ENCODE assay signal across 8 mouse cellular contexts in the genomic region with DNA sequence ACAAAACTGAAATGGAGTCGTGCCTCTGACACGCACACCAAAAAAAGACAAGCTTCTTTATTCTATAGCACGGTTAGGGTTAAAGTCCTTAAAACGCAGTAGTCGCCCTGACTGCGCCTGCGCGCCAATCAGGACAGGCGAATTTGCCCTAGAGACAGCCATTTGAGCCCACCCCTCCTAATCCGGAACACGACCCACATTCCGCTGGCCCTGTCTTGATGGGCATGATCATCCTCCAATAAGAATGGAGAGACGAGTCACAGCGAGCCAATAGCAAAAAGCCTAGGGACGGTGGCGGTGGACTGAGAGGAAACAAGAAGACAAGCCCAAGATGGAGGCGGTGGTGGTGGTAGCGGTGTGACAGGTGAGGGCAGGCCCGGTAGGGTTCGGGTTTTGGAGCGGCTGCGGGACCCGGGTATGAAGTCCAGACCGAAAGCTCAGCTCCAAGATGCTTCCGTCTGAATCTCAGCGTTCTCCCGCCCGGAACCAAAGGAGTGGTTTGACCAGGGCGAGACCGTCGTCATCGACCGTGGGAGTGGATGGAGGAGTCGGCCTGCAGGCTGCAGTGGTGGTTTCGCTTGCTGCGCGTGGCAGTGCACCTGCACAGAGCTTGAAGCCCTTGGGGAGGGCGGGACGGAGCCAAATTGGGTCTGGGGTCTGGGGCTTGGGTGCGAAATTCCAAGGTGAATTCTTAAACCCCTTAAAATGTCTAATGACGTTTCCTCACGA. TPM values are rescaled to one million over a fixed set of nuclear protein-coding genes. Genes with fewer than 3 reads are reported as not detected.
A peak's percentile ranks its signal among the peaks of the same experiment; 100 is the strongest.
DNase-seq lines count a peak whose midpoint lies in the region; ATAC-seq and TF ChIP-seq lines count a peak whose summit lies in the region.

No protein-coding gene starts in this region.

- TF ChIP-seq CTCF in MEL (IDR thresholded peaks at IDR 0.05 in 2 of 3, conservative IDR thresholded peaks at IDR 0.05 in 1 of 3; ENCODE audit: control insufficient read depth in 1 of 3, insufficient read depth in 1 of 3, low read depth in 2 of 3, low read length in 3 of 3, poor library complexity in 1 of 3, severe bottlenecking in 1 of 3) = no peak
- no peak for TF ChIP-seq CTCF in cerebellum, adult 2 months (IDR thresholded peaks at IDR 0.05; ENCODE audit: borderline replicate concordance, insufficient read depth, low read depth, low read length)
- TF ChIP-seq CTCF in forebrain, postnatal 0 days (IDR thresholded peaks at IDR 0.05; ENCODE audit: low read depth) = no peak

- TF ChIP-seq EP300 in MEL (IDR thresholded peaks at IDR 0.05; ENCODE audit: low read depth in 1 of 2, low read length in 2 of 2) = no peak

- peak; percentile 100 for DNase-seq in MEL (ENCODE audit: low read depth, low spot score)
- DNase-seq in cerebellum, adult 2 months = peak; percentile 91 to 97
- peak; percentile 94 for DNase-seq in forebrain, postnatal 0 days
- DNase-seq in heart, postnatal 4 days = peak; percentile 90
- peak; percentile 91 to 95 for DNase-seq in layer of hippocampus, adult 8-10 months (ENCODE audit: low spot score in 2 of 2)
- DNase-seq in ovary, adult 18-20 months (ENCODE audit: low spot score) = peak; percentile 91
- peak; percentile 95 for DNase-seq in thymus, postnatal 0 days (ENCODE audit: low spot score)

- peak overlapping the region; percentile 70 to 78 for H3K4me3 ChIP-seq in MEL (ENCODE audit: control insufficient read depth in 1 of 2, insufficient read depth in 1 of 2, low read depth in 2 of 2, low read length in 2 of 2)
- H3K4me3 ChIP-seq in cerebellum, adult 2 months (replicated peaks; ENCODE audit: insufficient read depth, low read depth, low read length) = peak overlapping the region; percentile 91
- peak overlapping the region; percentile 54 for H3K4me3 ChIP-seq in forebrain, postnatal 0 days (ENCODE audit: low read depth, low read length)
- peak overlapping the region; percentile 66 for H3K4me3 ChIP-seq in lung, embryonic 15.5 days

- 5% methylated on average over 42 of the region's 42 CpGs for WGBS in cerebellum, adult 2 months
- WGBS in forebrain, postnatal 0 days = 27% methylated on average over 42 of the region's 42 CpGs
- 15% methylated on average over 42 of the region's 42 CpGs for WGBS in lung, embryonic 15.5 days

- H3K4me2 ChIP-seq in forebrain, postnatal 0 days (ENCODE audit: low read depth) = peak overlapping the region; percentile 57
- peak overlapping the region; percentile 54 for H3K4me2 ChIP-seq in lung, embryonic 15.5 days

- ATAC-seq in forebrain, postnatal 0 days = peak; percentile 99
- peak; percentile 99 for ATAC-seq in lung, embryonic 15.5 days (ENCODE audit: borderline replicate concordance, extremely low read depth, low FRiP score, low TSS enrichment)

- TF ChIP-seq RAD21 in MEL (IDR thresholded peaks at IDR 0.05; ENCODE audit: low read depth, low read length) = no peak

- H3K27ac ChIP-seq in MEL (ENCODE audit: control insufficient read depth, low read depth, low read length) = peak overlapping the region; percentile 60
- peak overlapping the region; percentile 88 for H3K27ac ChIP-seq in cerebellum, adult 2 months (ENCODE audit: insufficient read depth, low read length)
- H3K27ac ChIP-seq in forebrain, postnatal 0 days (ENCODE audit: low read depth, low read length) = peak overlapping the region; percentile 87
- H3K27ac ChIP-seq in lung, embryonic 15.5 days = peak overlapping the region; percentile 47

- H3K4me1 ChIP-seq in MEL (ENCODE audit: control insufficient read depth in 1 of 2, insufficient read depth in 2 of 2, low read length in 2 of 2) = peaks cover 3 to 14% of the 10 kb centered on the region in 2 experiments; a peak in 3 of 4 replicates
- H3K4me1 ChIP-seq in cerebellum, adult 2 months (ENCODE audit: control insufficient read depth, insufficient read depth, low read length) = peaks cover 8% of the 10 kb centered on the region
- H3K4me1 ChIP-seq in forebrain, postnatal 0 days (ENCODE audit: insufficient read depth) = peaks cover 9% of the 10 kb centered on the region; the same call in 1 of the 2 replicates
- H3K4me1 ChIP-seq in lung, embryonic 15.5 days = no peaks in the 10 kb centered on the region

- H3K27me3 ChIP-seq in MEL (ENCODE audit: control insufficient read depth in 1 of 2, insufficient read depth in 2 of 2, low read length in 2 of 2) = no peaks in the 10 kb centered on the region
- no peaks in the 10 kb centered on the region for H3K27me3 ChIP-seq in cerebellum, adult 2 months (ENCODE audit: control insufficient read depth, insufficient read depth, low read length)
- no peaks in the 10 kb centered on the region for H3K27me3 ChIP-seq in forebrain, postnatal 0 days (ENCODE audit: insufficient read depth, low read length)
- H3K27me3 ChIP-seq in lung, embryonic 15.5 days = no peaks in the 10 kb centered on the region

- TF ChIP-seq POLR2A in MEL (IDR thresholded peaks at IDR 0.05; ENCODE audit: control insufficient read depth in 1 of 2, insufficient read depth in 1 of 2, low read depth in 1 of 2, low read length in 2 of 2, poor library complexity in 1 of 2) = peak; percentile 86 to 95
- TF ChIP-seq POLR2A in cerebellum, adult 2 months (IDR thresholded peaks at IDR 0.05; ENCODE audit: borderline replicate concordance, insufficient read depth, low read length) = peak; percentile 91

- H3K9me3 ChIP-seq in MEL (replicated peaks; ENCODE audit: insufficient read depth, low read length) = no peaks in the 10 kb centered on the region
- no peaks in the 10 kb centered on the region for H3K9me3 ChIP-seq in forebrain, postnatal 0 days (ENCODE audit: low read length)
- no peaks in the 10 kb centered on the region for H3K9me3 ChIP-seq in lung, embryonic 15.5 days

- peaks cover 6 to 18% of the 10 kb centered on the region in 2 experiments; a peak in 3 of 4 replicates for H3K36me3 ChIP-seq in MEL (ENCODE audit: control insufficient read depth in 1 of 2, insufficient read depth in 2 of 2, low read length in 2 of 2)
- peaks cover 5% of the 10 kb centered on the region; the same call in 1 of the 2 replicates for H3K36me3 ChIP-seq in forebrain, postnatal 0 days (ENCODE audit: insufficient read depth)
- peaks cover 7% of the 10 kb centered on the region; the same call in 1 of the 2 replicates for H3K36me3 ChIP-seq in lung, embryonic 15.5 days

- H3K9ac ChIP-seq in MEL (ENCODE audit: control insufficient read depth, low read depth, low read length, poor library complexity, severe bottlenecking) = peak overlapping the region; percentile 77
- H3K9ac ChIP-seq in forebrain, postnatal 0 days = peak overlapping the region; percentile 69
- peak overlapping the region; percentile 57 for H3K9ac ChIP-seq in lung, embryonic 15.5 days

- peaks cover 16% of the 10 kb centered on the region for H3K79me2 ChIP-seq in MEL (ENCODE audit: control insufficient read depth, insufficient read depth, low read length, poor library complexity)

TF ChIP-seq in MEL, 35 proteins besides CTCF, POLR2A, EP300 and RAD21 (continues in another document):
- TF ChIP-seq MYB (IDR thresholded peaks at IDR 0.05; ENCODE audit: low read depth, low read length) (no peak), GATA1 (IDR thresholded peaks at IDR 0.05; ENCODE audit: low read depth, low read length) (no peak), ZC3H11A (IDR thresholded peaks at IDR 0.05; ENCODE audit: low read depth, low read length) (no peak), POLR2AphosphoS5 (IDR thresholded peaks at IDR 0.05; ENCODE audit: borderline replicate concordance, low read depth, low read length) (peak; percentile 10; the same call in 1 of the 2 replicates), BHLHE40 (IDR thresholded peaks at IDR 0.05; ENCODE audit: borderline replicate concordance, low read depth, low read length) (no peak), NRF1 (IDR thresholded peaks at IDR 0.05; ENCODE audit: insufficient read depth, low read depth, low read length, poor library complexity, severe bottlenecking) (peak; percentile 84), TAL1 (IDR thresholded peaks at IDR 0.05; ENCODE audit: low read length) (no peak), ZNF384 (IDR thresholded peaks at IDR 0.05; ENCODE audit: low read depth, low read length) (no peak), E2F4 (IDR thresholded peaks at IDR 0.05; ENCODE audit: borderline replicate concordance, low read depth, low read length) (no peak), POLR2AphosphoS2 (IDR thresholded peaks at IDR 0.05; ENCODE audit: low read length) (peak; percentile 82), TCF12 (IDR thresholded peaks at IDR 0.05; ENCODE audit: low read depth, low read length) (no peak; the same call in none of the 2 replicates), ELF1 (IDR thresholded peaks at IDR 0.05; ENCODE audit: low read depth, low read length) (peak; percentile 90), MAX (IDR thresholded peaks at IDR 0.05; ENCODE audit: low read length) (peak; percentile 55; the same call in 1 of the 2 replicates), ETS1 (IDR thresholded peaks at IDR 0.05; ENCODE audit: low read depth, low read length) (no peak), MYC (IDR thresholded peaks at IDR 0.05; ENCODE audit: low read depth, low read length) (peak; percentile 48; the same call in 1 of the 2 replicates)

RNA-seq across cellular contexts. Expression of a gene that starts 21.5 kb away (rescaled TPM):
- 0.27 TPM in 1 of 2 replicates, not detected in the other for total RNA-seq in MEL (2012; rRNA removed)
- under 1 TPM in 1 of 2 experiments, not detected in 1; 0.49 TPM for polyA plus RNA-seq in MEL (2012; ENCODE audit: insufficient read depth in 1 of 2, insufficient read length in 2 of 2, low read depth in 1 of 2, low replicate concordance in 2 of 2, missing spikeins in 1 of 2)
- 1.1 and 1.9 TPM in 2 replicates for polyA plus RNA-seq in cerebellum, adult 2 months (2012; rRNA removed)
- total RNA-seq in forebrain, postnatal 0 days (2014; rRNA removed) = 3.0 and 3.6 TPM in 2 replicates
- polyA plus RNA-seq in forebrain, postnatal 0 days (2015; fragmentation: Nextera tagmentation; extraction: Ambion mirVana) = 2.6 and 4.7 TPM in 2 replicates
- 10 to 100 TPM; 19.8 to 21.1 TPM for total RNA-seq in heart, postnatal 4 days (2021)
- total RNA-seq in layer of hippocampus, adult 8-10 months (2022) = 1 to 10 TPM in 2 of 4 experiments, under 1 TPM in 1, not detected in 1; 0.55 to 3.2 (median 1.7) TPM
- 26.4 and 27.0 TPM in 2 replicates for polyA plus RNA-seq in lung, embryonic 15.5 days (2015; fragmentation: Nextera tagmentation; extraction: Ambion mirVana)
- 7.0 and 7.8 TPM in 2 replicates for polyA plus RNA-seq in thymus, postnatal 0 days (2015; fragmentation: Nextera tagmentation; extraction: Ambion mirVana)

RNA-seq across cellular contexts. Expression of a gene that starts 50.8 kb away (rescaled TPM):
- 98.2 and 115 TPM in 2 replicates for total RNA-seq in MEL (2012; rRNA removed)
- polyA plus RNA-seq in MEL (2012; ENCODE audit: insufficient read depth in 1 of 2, insufficient read length in 2 of 2, low read depth in 1 of 2, low replicate concordance in 2 of 2, missing spikeins in 1 of 2) = 100 to 1,000 TPM; 174 to 236 TPM
- 306 and 313 TPM in 2 replicates for polyA plus RNA-seq in cerebellum, adult 2 months (2012; rRNA removed)
- 243 and 245 TPM in 2 replicates for total RNA-seq in forebrain, postnatal 0 days (2014; rRNA removed)
- 264 and 307 TPM in 2 replicates for polyA plus RNA-seq in forebrain, postnatal 0 days (2015; fragmentation: Nextera tagmentation; extraction: Ambion mirVana)
- 10 to 100 TPM; 69.1 to 73.3 TPM for total RNA-seq in heart, postnatal 4 days (2021)
- total RNA-seq in layer of hippocampus, adult 8-10 months (2022) = 100 to 1,000 TPM; 188 to 200 (median 196) TPM
- polyA plus RNA-seq in lung, embryonic 15.5 days (2015; fragmentation: Nextera tagmentation; extraction: Ambion mirVana) = 97.6 and 102 TPM in 2 replicates
- polyA plus RNA-seq in thymus, postnatal 0 days (2015; fragmentation: Nextera tagmentation; extraction: Ambion mirVana) = 74.8 and 81.8 TPM in 2 replicates

Comparison
In these comparisons a context has a peak if more than half of its experiments do, and no peak if none do; other contexts are left out.
1. Peak in every context shown above with its lines: DNase-seq, ATAC-seq, H3K4me3 ChIP-seq and H3K27ac ChIP-seq.